Mouse (Mus musculus) limb, embryonic 14.5 days (tissue): ENCODE results near the gene Rundc1. TPM values are rescaled to one million over a fixed set of nuclear protein-coding genes. Genes with fewer than 3 reads are reported as not detected.
A peak's percentile ranks its signal among the peaks of the same experiment; 100 is the strongest.
"Not testable (repeated sequence)": the region's sequence is repeated elsewhere in the genome, so short reads cannot be mapped to it uniquely, and the experiment has no call there.

Experiments used
- ATAC-seq: fragments of 200-750 bp; cut with Nextera tagmentation; 2 replicates; pipeline ENCODE4 v1.8.0; 2017; ENCODE audit warnings: low read depth, moderate number of reproducible peaks, moderate TSS enrichment; ENCODE audit not compliant: low FRiP score
- DNase-seq: peaks from one replicate; pipeline ENCODE4 v3.0.0-alpha.2; 2015; ENCODE audit warnings: low spot score
- H3K27ac ChIP-seq: fragments of 300-500 bp; sonication (generic); replicated peaks from 2 replicates; pipeline ENCODE4 v1.5.1; 2014; ENCODE audit warnings: low read depth, mild to moderate bottlenecking, low read length, moderate library complexity, mixed read lengths
- H3K27me3 ChIP-seq: fragments of 300-500 bp; sonication (generic); 2 replicates; pipeline ENCODE4 v1.6.1; 2014; ENCODE audit warnings: low read length, mixed read lengths; ENCODE audit not compliant: control insufficient read depth, insufficient read depth
- H3K36me3 ChIP-seq: fragments of 300-500 bp; sonication (generic); 2 replicates; pipeline ENCODE4 v1.6.1; 2014; ENCODE audit warnings: mild to moderate bottlenecking, low read length, moderate library complexity, mixed read lengths; ENCODE audit not compliant: control insufficient read depth, insufficient read depth
- H3K4me1 ChIP-seq: fragments of 300-500 bp; sonication (generic); 2 replicates; pipeline ENCODE4 v1.6.1; 2014; ENCODE audit warnings: antibody characterized with exemption, low read length, mixed read lengths; ENCODE audit not compliant: control insufficient read depth, insufficient read depth
- H3K4me2 ChIP-seq: fragments of 300-500 bp; sonication (generic); replicated peaks from 2 replicates; pipeline ENCODE4 v1.6.1; 2014; ENCODE audit warnings: low read depth, mild to moderate bottlenecking, low read length, moderate library complexity; ENCODE audit not compliant: severe bottlenecking
- H3K4me3 ChIP-seq: fragments of 300-500 bp; sonication (generic); replicated peaks from 2 replicates; pipeline ENCODE4 v1.5.1; 2014; ENCODE audit warnings: low read length
- H3K9ac ChIP-seq: fragments of 300-500 bp; sonication (generic); 2 replicates; pipeline ENCODE4 v1.6.1; 2014; ENCODE audit warnings: mild to moderate bottlenecking, low read depth, low read length, moderate library complexity; ENCODE audit not compliant: severe bottlenecking
- H3K9me3 ChIP-seq: fragments of 300-500 bp; sonication (generic); 2 replicates; pipeline ENCODE4 v1.6.1; 2016; ENCODE audit warnings: low read length; ENCODE audit not compliant: control insufficient read depth
- POLR2A ChIP-seq: fragments of 200-500 bp; IDR thresholded peaks from 2 replicates; pipeline ENCODE4 v1.8.0; 2012; ENCODE audit warnings: inconsistent platforms, mild to moderate bottlenecking, moderate library complexity, borderline replicate concordance; ENCODE audit not compliant: insufficient read depth, insufficient read length; ENCODE audit errors: extremely low read depth
- WGBS: fragments of 180-500 bp; shearing (Covaris S2); extraction: QIAGEN DNeasy Blood & Tissue Kit; methylation state at CpG from one replicate; pipeline ENCODE4 v1.1.7; 2014; 5-methylcytosine and 5-hydroxymethylcytosine counted together
- polyA plus RNA-seq, 2 experiments: library from polyadenylated mRNA; depleted of rRNA in 1 of 2; stranded (reverse) in 1 of 2; unstranded in 1 of 2; fragments of >200 nt; fragmentation: Nextera tagmentation in 1 of 2; extraction: Ambion mirVana in 1 of 2; gene quantifications; 2 replicates each; pipeline versions ENCODE4 v1.2.1 to v1.2.3; 2012 to 2014

Gene Rundc1
- 19.3 and 20.6 TPM in 2 replicates for polyA plus RNA-seq (2012; rRNA removed)
- polyA plus RNA-seq (2014; fragmentation: Nextera tagmentation; extraction: Ambion mirVana) = 17.6 and 17.8 TPM in 2 replicates

- Histone ChIP-seq H3K4me3 (peak within 1 kb of the TSS; percentile 97), H3K27me3 (no peaks in the 10 kb centered on the region), H3K27ac (peak within 1 kb of the TSS; percentile 72), H3K4me1 (peaks cover 19% of the 10 kb centered on the region), H3K4me2 (peak within 1 kb of the TSS; percentile 82), H3K36me3 (peaks cover 10% of the 10 kb centered on the region), H3K9me3 (no peaks in the 10 kb centered on the region), H3K9ac (peak within 1 kb of the TSS; percentile 73)
- DNase-seq = peak; percentile 97
- peak; percentile 95 for ATAC-seq
- TF ChIP-seq POLR2A = peak; percentile 50; the same call in 1 of the 2 replicates
- 1% methylated on average over 72 of the region's 81 CpGs for WGBS
Observed at GRCm38 (mm10) chr11:101424925-101425813, at the start of gene Rundc1, which contains the start of gene Ptges3l. Gene Rundc1, plus strand, starts transcription at chr11:101425085. Gene Ptges3l, minus strand, starts transcription at chr11:101425333.

- ATAC-seq, H3K4me3 ChIP-seq, H3K27ac ChIP-seq, H3K9me3 ChIP-seq, H3K36me3 ChIP-seq, H3K9ac ChIP-seq, H3K4me2 ChIP-seq, H3K4me1 ChIP-seq, H3K27me3 ChIP-seq, DNase-seq: not testable (repeated sequence)
- 92% methylated on average over 8 of the region's 8 CpGs for WGBS
Observed at GRCm38 (mm10) chr11:101378196-101378595, 46.7 kb upstream of the Rundc1 start.

GRCm38 (mm10) chr11:101378926-101379325, 46.0 kb upstream of the Rundc1 start:
- no peak overlapping the region for H3K4me2 ChIP-seq
- no peak overlapping the region for H3K9ac ChIP-seq
- no peaks in the 10 kb centered on the region for H3K36me3 ChIP-seq
- DNase-seq = no peak
- no peaks in the 10 kb centered on the region for H3K27me3 ChIP-seq
- 75% methylated on average over 6 of the region's 6 CpGs for WGBS
- TF ChIP-seq POLR2A = no peak
- H3K27ac ChIP-seq = no peak overlapping the region
- H3K9me3 ChIP-seq = no peaks in the 10 kb centered on the region
- H3K4me3 ChIP-seq = no peak overlapping the region
- no peaks in the 10 kb centered on the region for H3K4me1 ChIP-seq
- ATAC-seq = no peak

DNA sequence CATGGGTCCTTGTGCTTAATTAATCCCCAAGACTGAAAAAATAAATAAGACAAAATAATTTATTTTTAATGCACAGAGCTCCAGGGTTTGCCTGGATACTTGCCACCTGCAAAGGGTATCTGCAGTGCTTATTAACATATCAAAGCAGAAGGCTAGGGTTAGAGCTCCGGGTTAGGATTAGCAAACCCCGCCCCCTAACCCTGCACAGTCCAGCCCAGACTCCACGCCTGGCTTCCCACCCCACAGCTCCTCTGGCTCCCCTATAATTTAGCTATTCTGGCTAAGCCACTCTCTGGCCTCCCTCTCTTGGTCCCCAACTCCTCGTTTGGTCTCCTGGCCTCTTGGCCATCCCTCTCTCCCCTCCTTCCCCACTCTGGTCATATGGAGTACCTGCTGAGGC, 43.1 kb upstream of the Rundc1 start:
- H3K36me3 ChIP-seq = no peaks in the 10 kb centered on the region
- H3K9me3 ChIP-seq = no peaks in the 10 kb centered on the region
- WGBS = 17% methylated on average over 4 of the region's 4 CpGs
- H3K27ac ChIP-seq = no peak overlapping the region
- no peaks in the 10 kb centered on the region for H3K27me3 ChIP-seq
- ATAC-seq = no peak
- DNase-seq = no peak
- H3K4me1 ChIP-seq = no peaks in the 10 kb centered on the region
- no peak overlapping the region for H3K4me3 ChIP-seq
- no peak overlapping the region for H3K9ac ChIP-seq
- TF ChIP-seq POLR2A = no peak
- H3K4me2 ChIP-seq = no peak overlapping the region

DNA sequence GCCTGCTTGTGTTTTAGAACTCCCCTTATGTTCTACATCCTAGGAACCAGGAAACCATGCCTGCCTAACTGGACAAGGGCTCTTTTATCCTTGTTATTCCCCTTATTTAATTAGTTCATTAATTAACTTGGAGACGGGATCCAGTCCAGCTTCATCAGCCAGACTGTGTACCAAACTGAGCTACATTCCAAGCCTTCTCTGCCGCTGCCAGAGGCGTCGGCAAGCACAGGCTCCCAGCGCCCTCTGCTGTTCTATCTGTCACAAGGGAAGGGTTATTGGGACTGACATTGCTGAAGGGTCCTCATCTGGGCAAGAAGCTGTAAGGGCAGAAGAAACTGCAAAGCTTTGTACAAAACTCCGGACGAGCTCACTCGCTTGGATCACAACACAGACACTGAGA, 29.8 kb upstream of the Rundc1 start:
- peak; percentile 53; the same call in 1 of the 2 replicates for ATAC-seq
- Histone ChIP-seq H3K9ac (0 out of 2 replicates have a peak overlapping the region, but pooled peaks have one; percentile 21), H3K9me3 (no peaks in the 10 kb centered on the region)

More for the DNA sequence above, 29.8 kb upstream of the Rundc1 start:
- Histone ChIP-seq H3K36me3 (no peaks in the 10 kb centered on the region), H3K4me2 (no peak overlapping the region), H3K27ac (no peak overlapping the region), H3K4me3 (no peak overlapping the region), H3K4me1 (no peaks in the 10 kb centered on the region), H3K27me3 (no peaks in the 10 kb centered on the region)
- no peak for TF ChIP-seq POLR2A
- peak; percentile 84 for DNase-seq
- WGBS = 4% methylated on average over 8 of the region's 8 CpGs
